Mouse (Mus musculus): ENCODE measurements at regions not wholly inside any gene's neighbourhood (a gene's known extent, or its start where the extent isn't known, plus 50 kb on each side); places are given as distances from the start of the nearest gene placed in this dataset.

DNA sequence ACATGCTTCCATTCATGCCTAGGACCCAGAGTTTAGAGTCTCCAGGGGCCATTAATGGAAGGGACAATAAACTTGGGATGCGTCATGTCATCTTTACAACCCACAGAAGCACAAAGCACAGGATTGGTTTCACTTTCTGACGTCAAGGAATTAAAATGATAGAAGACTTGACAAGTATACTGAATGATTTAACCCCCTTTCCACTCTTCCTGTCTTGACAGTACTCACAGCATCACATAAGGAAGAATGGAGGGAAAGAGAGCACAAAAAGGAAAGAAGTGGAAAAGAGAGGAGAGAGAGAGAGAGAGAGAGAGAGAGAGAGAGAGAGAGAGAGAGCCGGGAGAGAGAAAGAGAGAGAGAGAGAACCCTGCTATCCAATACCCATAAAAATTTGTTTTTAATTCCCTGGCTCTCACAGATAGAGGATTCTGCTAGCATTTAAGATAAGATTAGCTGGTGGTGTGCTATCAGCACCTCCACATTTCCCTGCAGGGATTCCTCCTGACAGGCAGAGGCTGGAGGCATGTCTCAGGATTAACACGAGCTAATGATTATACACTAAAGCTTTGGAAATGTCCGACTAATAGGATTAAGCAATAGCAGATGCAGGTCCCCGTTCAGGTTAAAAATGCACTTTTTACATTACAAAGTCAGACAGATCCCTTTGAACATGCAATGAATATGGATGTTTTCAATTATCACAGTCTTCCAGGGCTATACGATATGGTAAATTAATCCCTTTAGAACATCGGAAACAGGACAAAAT is 210.2 kb downstream of the Olfr1505 start:
- TF ChIP-seq CTCF (IDR thresholded peaks at IDR 0.05; ENCODE audit: low read depth, low read length) (no peak), POLR2A (IDR thresholded peaks at IDR 0.05; ENCODE audit: extremely low read depth, insufficient read depth, low read length) (no peak)

Data from liver, adult 2 months (tissue).